Mouse (Mus musculus) midbrain, embryonic 10.5 days (tissue): ENCODE measurements around the gene Gss. TPM values are rescaled to one million over a fixed set of nuclear protein-coding genes. Genes with fewer than 3 reads are reported as not detected.

Experiments
- DNase-seq: peaks from one replicate; pipeline ENCODE4 v3.0.0-alpha.2; 2017; ENCODE audit warnings: low spot score
- H3K27ac ChIP-seq: fragments of 300-500 bp; sonication (generic); replicated peaks from 2 replicates; pipeline ENCODE4 v1.5.1; 2016; ENCODE audit warnings: mild to moderate bottlenecking
- H3K27me3 ChIP-seq: fragments of 300-500 bp; sonication (generic); 2 replicates; pipeline ENCODE4 v1.6.1; 2016; ENCODE audit warnings: low read depth, mild to moderate bottlenecking; ENCODE audit not compliant: poor library complexity, severe bottlenecking
- H3K36me3 ChIP-seq: fragments of 300-500 bp; sonication (generic); 2 replicates; pipeline ENCODE4 v1.6.1; 2016; ENCODE audit warnings: mild to moderate bottlenecking, moderate library complexity
- H3K4me1 ChIP-seq: fragments of 300-500 bp; sonication (generic); 2 replicates; pipeline ENCODE4 v1.6.1; 2016
- H3K4me3 ChIP-seq: fragments of 300-500 bp; sonication (generic); 2 replicates; pipeline ENCODE4 v1.5.1; 2016; ENCODE audit warnings: mild to moderate bottlenecking, moderate library complexity
- H3K9me3 ChIP-seq: fragments of 300-500 bp; sonication (generic); replicated peaks from 2 replicates; pipeline ENCODE4 v1.6.1; 2016; ENCODE audit warnings: mild to moderate bottlenecking
- WGBS: fragments of 180-500 bp; shearing (Covaris S2); methylation state at CpG from one replicate; pipeline ENCODE4 v1.1.7; 2016; 5-methylcytosine and 5-hydroxymethylcytosine counted together
- polyA plus RNA-seq: library from polyadenylated mRNA; unstranded; fragments of >200 nt; fragmentation: Nextera tagmentation; extraction: Ambion mirVana; gene quantifications from 2 replicates; pipeline ENCODE4 v1.2.1, GENCODE M21; 2016

The Gss gene
- polyA plus RNA-seq, 1 experiment from 2014 or later: 22.1 TPM

DNA sequence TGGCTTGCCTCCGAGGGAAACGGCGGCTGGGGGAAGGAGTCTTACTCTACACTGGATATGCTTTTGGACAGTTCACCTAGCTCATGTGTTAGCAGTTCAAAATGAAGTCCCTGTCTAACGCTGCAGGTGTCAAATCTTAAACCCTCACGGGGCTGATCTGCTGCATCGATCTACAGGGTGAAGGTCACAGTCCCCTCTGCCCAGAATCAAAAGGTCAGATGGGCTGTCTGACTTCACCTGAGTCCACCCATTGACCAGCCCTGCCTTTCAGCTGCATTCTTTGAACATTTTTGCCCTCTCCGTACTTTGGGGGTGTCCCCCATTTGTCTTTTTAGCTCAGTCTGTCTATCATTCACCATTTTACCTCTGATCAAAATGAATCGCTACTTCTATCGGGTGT lies 7.5 kb downstream of the Gss start:
- Histone ChIP-seq H3K27me3 (no peaks in the 10 kb centered on the region), H3K4me1 (peaks cover 18% of the 10 kb centered on the region), H3K4me3 (no peak overlapping the region), H3K9me3 (no peaks in the 10 kb centered on the region), H3K27ac (no peak overlapping the region), H3K36me3 (no peaks in the 10 kb centered on the region)
- DNase-seq: no peak
- 71% methylated on average over 9 of the region's 9 CpGs for WGBS

GRCm38 (mm10) chr2:155583927-155584530 lies 8.6 kb downstream of the Gss start:
- Histone ChIP-seq H3K36me3 (no peaks in the 10 kb centered on the region), H3K27ac (no peak overlapping the region), H3K9me3 (no peaks in the 10 kb centered on the region), H3K4me3 (no peak overlapping the region), H3K4me1 (peaks cover 18% of the 10 kb centered on the region), H3K27me3 (no peaks in the 10 kb centered on the region)
- DNase-seq: peak; percentile 58
- 45% methylated on average over 5 of the region's 5 CpGs for WGBS

DNA sequence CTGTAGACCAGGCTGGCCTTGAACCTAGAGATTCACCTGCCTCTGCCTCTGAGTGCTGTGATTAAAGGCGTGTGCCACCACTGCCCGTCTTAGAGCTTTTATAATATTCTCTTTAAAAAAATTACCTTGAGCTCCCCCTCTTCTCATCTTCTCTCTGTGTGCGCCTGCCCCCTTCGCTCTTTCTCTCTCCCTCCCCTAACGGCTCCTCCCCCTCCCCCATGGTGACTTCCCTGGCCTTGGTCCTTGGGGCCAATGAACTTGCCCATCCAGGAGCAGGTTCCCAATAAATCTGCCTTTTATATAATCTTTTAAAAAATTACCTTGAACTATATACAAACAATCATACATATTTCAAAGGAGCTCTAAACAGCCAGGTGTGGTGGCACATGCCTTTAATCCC lies 9.6 kb downstream of the Gss start:
- H3K4me3 ChIP-seq: no peak overlapping the region
- no peaks in the 10 kb centered on the region for H3K9me3 ChIP-seq
- DNase-seq: no peak
- H3K4me1 ChIP-seq: peaks cover 18% of the 10 kb centered on the region
- no peak overlapping the region for H3K27ac ChIP-seq
- no peaks in the 10 kb centered on the region for H3K36me3 ChIP-seq
- WGBS: 85% methylated on average over 5 of the region's 5 CpGs
- no peaks in the 10 kb centered on the region for H3K27me3 ChIP-seq

GRCm38 (mm10) chr2:155582384-155582995 lies 10.1 kb downstream of the Gss start:
- H3K9me3 ChIP-seq: no peaks in the 10 kb centered on the region
- H3K4me3 ChIP-seq: no peak overlapping the region
- no peaks in the 10 kb centered on the region for H3K27me3 ChIP-seq
- H3K36me3 ChIP-seq: no peaks in the 10 kb centered on the region
- peaks cover 16% of the 10 kb centered on the region for H3K4me1 ChIP-seq
- no peak for DNase-seq
- no peak overlapping the region for H3K27ac ChIP-seq
- 75% methylated on average over 4 of the region's 4 CpGs for WGBS

GRCm38 (mm10) chr2:155580331-155580730 lies 12.3 kb downstream of the Gss start:
- H3K27ac ChIP-seq: no peak overlapping the region
- no peak for DNase-seq
- peaks cover 6% of the 10 kb centered on the region for H3K4me1 ChIP-seq
- H3K9me3 ChIP-seq: no peaks in the 10 kb centered on the region
- H3K36me3 ChIP-seq: peaks cover 4% of the 10 kb centered on the region; the same call in 1 of the 2 replicates
- 92% methylated on average over 3 of the region's 3 CpGs for WGBS
- no peak overlapping the region for H3K4me3 ChIP-seq
- H3K27me3 ChIP-seq: no peaks in the 10 kb centered on the region

GRCm38 (mm10) chr2:155576656-155577055 lies 16.0 kb downstream of the Gss start:
- Histone ChIP-seq H3K4me3 (no peak overlapping the region), H3K36me3 (peaks cover 8% of the 10 kb centered on the region)
- 84% methylated on average over 9 of the region's 9 CpGs for WGBS

DNA sequence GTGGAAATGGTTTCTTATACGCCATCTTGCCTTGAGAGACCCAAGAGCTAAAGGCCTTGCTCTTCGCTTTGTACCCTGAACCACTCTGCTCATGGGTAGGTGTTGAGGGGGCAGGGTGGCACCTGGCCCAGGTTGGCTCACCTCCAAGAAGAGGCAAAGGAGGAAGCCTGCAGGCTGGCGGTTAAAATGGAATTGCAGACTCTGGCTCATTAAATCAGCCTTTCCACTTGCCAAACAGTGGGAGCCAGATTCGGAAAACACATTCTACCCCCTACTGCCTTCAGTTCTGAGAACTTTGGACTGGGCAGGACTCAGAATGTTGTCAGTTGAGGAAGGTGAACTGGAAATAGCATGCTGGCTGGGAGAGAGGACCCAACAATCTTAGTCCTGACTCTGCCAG lies 17.9 kb downstream of the Gss start:
- peaks cover 8% of the 10 kb centered on the region for H3K36me3 ChIP-seq
- H3K27ac ChIP-seq: no peak overlapping the region
- no peak for DNase-seq
- H3K4me1 ChIP-seq: peaks cover 4% of the 10 kb centered on the region
- H3K27me3 ChIP-seq: no peaks in the 10 kb centered on the region
- H3K4me3 ChIP-seq: no peak overlapping the region
- no peaks in the 10 kb centered on the region for H3K9me3 ChIP-seq
- 91% methylated on average over 4 of the region's 4 CpGs for WGBS

More at GRCm38 (mm10) chr2:155576656-155577055, 16.0 kb downstream of the Gss start:
- no peak overlapping the region for H3K27ac ChIP-seq
- H3K4me1 ChIP-seq: no peaks in the 10 kb centered on the region
- no peaks in the 10 kb centered on the region for H3K9me3 ChIP-seq
- no peaks in the 10 kb centered on the region for H3K27me3 ChIP-seq
- DNase-seq: no peak

GRCm38 (mm10) chr2:155573996-155574395 lies 18.6 kb downstream of the Gss start:
- Histone ChIP-seq H3K4me1 (peaks cover 11% of the 10 kb centered on the region), H3K27ac (no peak overlapping the region), H3K36me3 (peaks cover 8% of the 10 kb centered on the region), H3K4me3 (no peak overlapping the region), H3K9me3 (no peaks in the 10 kb centered on the region), H3K27me3 (no peaks in the 10 kb centered on the region)
- no peak for DNase-seq
- WGBS: 89% methylated on average over 7 of the region's 7 CpGs

DNA sequence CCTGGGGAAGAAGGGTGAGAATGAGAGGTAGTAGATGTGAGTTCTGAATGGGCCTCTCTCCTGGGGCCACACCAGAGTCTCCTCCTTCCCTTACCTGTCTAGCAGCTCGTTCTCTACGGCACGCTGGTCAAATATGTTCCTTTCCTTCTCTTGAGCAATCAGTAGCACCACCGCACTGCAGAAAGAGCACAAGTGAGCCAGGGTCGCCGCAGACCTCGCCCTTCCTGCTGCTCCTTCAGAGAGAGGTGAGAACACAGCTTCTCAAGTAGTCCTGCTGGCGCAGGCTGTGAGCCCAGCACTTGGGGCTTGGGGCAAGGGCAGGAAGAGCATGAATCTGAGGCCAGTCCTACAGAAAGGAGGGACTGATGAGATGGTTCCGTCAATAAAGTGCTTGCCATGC lies 19.6 kb downstream of the Gss start:
- Histone ChIP-seq H3K4me1 (peaks cover 11% of the 10 kb centered on the region), H3K36me3 (peaks cover 8% of the 10 kb centered on the region), H3K9me3 (no peaks in the 10 kb centered on the region), H3K27ac (no peak overlapping the region), H3K27me3 (no peaks in the 10 kb centered on the region), H3K4me3 (no peak overlapping the region)
- no peak for DNase-seq
- 87% methylated on average over 9 of the region's 9 CpGs for WGBS

GRCm38 (mm10) chr2:155569223-155569807 lies 23.3 kb downstream of the Gss start:
- H3K36me3 ChIP-seq: peaks cover 12% of the 10 kb centered on the region
- WGBS: 22% methylated on average over 3 of the region's 3 CpGs
- DNase-seq: no peak
- H3K4me1 ChIP-seq: peaks cover 11% of the 10 kb centered on the region
- no peaks in the 10 kb centered on the region for H3K27me3 ChIP-seq
- no peak overlapping the region for H3K4me3 ChIP-seq
- no peaks in the 10 kb centered on the region for H3K9me3 ChIP-seq
- no peak overlapping the region for H3K27ac ChIP-seq

DNA sequence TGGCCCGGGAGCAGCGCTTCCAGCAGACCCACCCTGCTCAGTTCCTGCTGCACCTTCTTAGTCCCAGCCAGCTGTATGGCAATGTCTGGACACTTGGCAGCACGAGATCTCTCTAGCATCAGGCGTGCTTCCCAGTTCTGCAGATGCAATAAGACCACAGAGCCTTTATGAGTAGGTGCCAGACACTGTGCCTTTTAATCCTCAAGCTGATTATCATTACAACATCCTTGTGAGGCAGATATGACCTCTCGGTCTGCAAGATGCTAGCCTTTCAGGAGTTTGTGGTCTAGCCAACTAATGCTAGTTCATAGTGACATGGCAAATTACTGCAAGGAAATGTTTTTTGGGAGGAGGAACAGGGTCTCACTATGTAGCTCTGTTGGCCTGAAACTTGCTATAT lies 24.9 kb downstream of the Gss start:
- no peak overlapping the region for H3K27ac ChIP-seq
- no peak for DNase-seq
- H3K36me3 ChIP-seq: peaks cover 19% of the 10 kb centered on the region
- H3K27me3 ChIP-seq: no peaks in the 10 kb centered on the region
- 86% methylated on average over 5 of the region's 5 CpGs for WGBS
- no peaks in the 10 kb centered on the region for H3K9me3 ChIP-seq
- peaks cover 11% of the 10 kb centered on the region for H3K4me1 ChIP-seq
- H3K4me3 ChIP-seq: no peak overlapping the region

GRCm38 (mm10) chr2:155562934-155563333 lies 29.7 kb downstream of the Gss start:
- Histone ChIP-seq H3K4me1 (no peaks in the 10 kb centered on the region), H3K9me3 (no peaks in the 10 kb centered on the region), H3K4me3 (no peak overlapping the region), H3K36me3 (peaks cover 26% of the 10 kb centered on the region), H3K27ac (no peak overlapping the region), H3K27me3 (no peaks in the 10 kb centered on the region)
- WGBS: 90% methylated on average over 4 of the region's 4 CpGs
- DNase-seq: no peak

DNA sequence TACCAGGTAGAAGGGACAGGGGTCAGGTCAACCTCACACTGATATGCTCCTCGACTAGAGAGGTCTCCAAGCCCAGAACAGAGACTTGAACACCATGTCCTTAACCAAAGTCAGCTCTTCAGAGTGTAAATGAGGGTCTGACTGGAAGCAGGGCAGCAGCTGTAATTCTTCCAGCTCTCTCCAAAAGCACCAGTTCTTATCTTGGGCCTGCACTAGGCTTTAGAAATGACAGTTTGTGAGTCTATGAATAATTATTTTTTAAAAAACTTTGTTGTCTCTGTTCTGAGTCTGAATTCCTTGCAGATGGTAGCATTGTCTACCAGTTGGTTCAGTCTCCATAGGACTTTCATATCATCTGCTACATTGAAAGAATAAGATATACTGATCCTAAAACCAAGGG lies 30.4 kb downstream of the Gss start:
- Histone ChIP-seq H3K4me1 (no peaks in the 10 kb centered on the region), H3K27ac (no peak overlapping the region), H3K9me3 (no peaks in the 10 kb centered on the region), H3K4me3 (no peak overlapping the region), H3K36me3 (peaks cover 24% of the 10 kb centered on the region), H3K27me3 (no peaks in the 10 kb centered on the region)
- WGBS: 69% methylated on average over 1 of the region's 1 CpGs
- no peak for DNase-seq
